Mouse (Mus musculus) testis, adult 2 months (tissue): ENCODE measurements around the gene Rgs6. TPM values are rescaled to one million over a fixed set of nuclear protein-coding genes. Genes with fewer than 3 reads are reported as not detected.

ENCODE experiments used
- H3K27ac ChIP-seq: fragments of 200-500 bp; 2 replicates; pipeline ENCODE4 v1.5.1; 2012; ENCODE audit warnings: low read depth, low read length; ENCODE audit not compliant: control insufficient read depth, insufficient read depth
- H3K27me3 ChIP-seq: fragments of 200-500 bp; 2 replicates; pipeline ENCODE4 v1.6.1; 2012; ENCODE audit warnings: mild to moderate bottlenecking, low read length, moderate library complexity; ENCODE audit not compliant: control insufficient read depth, insufficient read depth
- H3K36me3 ChIP-seq: fragments of 200-500 bp; 2 replicates; pipeline ENCODE4 v1.6.1; 2012; ENCODE audit warnings: mild to moderate bottlenecking, low read length; ENCODE audit not compliant: control insufficient read depth, insufficient read depth
- H3K4me1 ChIP-seq: fragments of 200-500 bp; 2 replicates; pipeline ENCODE4 v1.6.1; 2012; ENCODE audit warnings: low read length; ENCODE audit not compliant: control insufficient read depth, insufficient read depth
- H3K4me3 ChIP-seq: fragments of 200-500 bp; 2 replicates; pipeline ENCODE4 v1.5.1; 2012; ENCODE audit warnings: low read depth, mild to moderate bottlenecking, low read length, moderate library complexity, mixed read lengths; ENCODE audit not compliant: control insufficient read depth
- CTCF ChIP-seq: fragments of 200-500 bp; IDR thresholded peaks from 2 replicates; pipeline ENCODE4 v1.5.1; 2012; ENCODE audit warnings: low read depth, mild to moderate bottlenecking, inconsistent platforms, low read length, moderate library complexity; ENCODE audit not compliant: control insufficient read depth, insufficient read depth, insufficient replicate concordance
- POLR2A ChIP-seq: fragments of 200-500 bp; IDR thresholded peaks from 2 replicates; pipeline ENCODE4 v1.6.1; 2012; ENCODE audit warnings: low read depth, mild to moderate bottlenecking, inconsistent platforms, low read length, moderate library complexity; ENCODE audit not compliant: control insufficient read depth
- polyA plus RNA-seq: library from polyadenylated mRNA; depleted of rRNA; stranded (reverse); fragments of >200 nt; gene quantifications from 2 replicates; pipeline ENCODE4 v1.2.3, GENCODE M21; 2012

The Rgs6 gene
- polyA plus RNA-seq, 1 experiment = 0.75 TPM

DNA sequence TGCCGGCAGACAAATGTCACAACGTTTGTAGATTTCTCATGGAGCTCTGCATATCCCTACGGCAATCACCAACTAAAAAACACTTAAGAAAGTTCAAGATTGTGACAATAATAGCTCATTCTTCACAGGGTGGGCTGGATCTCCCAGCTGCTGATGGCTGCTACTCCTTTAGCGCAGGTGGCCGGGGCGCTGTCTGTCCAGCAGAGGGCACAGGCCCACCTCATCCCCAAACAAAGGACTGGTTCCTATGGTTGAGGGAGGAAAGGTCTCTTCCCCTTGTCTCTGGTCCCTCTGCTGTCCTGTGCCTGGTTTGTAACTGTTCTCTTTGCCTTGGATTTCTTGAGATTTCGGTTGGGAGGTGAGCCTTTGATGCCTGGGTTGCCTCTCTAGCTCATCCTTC is 1.5 kb upstream of the Rgs6 start:
- Histone ChIP-seq H3K27me3 (no peaks in the 10 kb centered on the region), H3K4me3 (no peak overlapping the region), H3K4me1 (no peaks in the 10 kb centered on the region), H3K36me3 (no peaks in the 10 kb centered on the region), H3K27ac (no peak overlapping the region)
- no peak for TF ChIP-seq CTCF
- no peak for TF ChIP-seq POLR2A

GRCm38 (mm10) chr12:82587348-82587895 is 670 bp upstream of the Rgs6 start:
- Histone ChIP-seq H3K4me3 (no peak overlapping the region), H3K27me3 (no peaks in the 10 kb centered on the region), H3K4me1 (no peaks in the 10 kb centered on the region), H3K36me3 (no peaks in the 10 kb centered on the region), H3K27ac (no peak overlapping the region)
- TF ChIP-seq CTCF = no peak
- TF ChIP-seq POLR2A = no peak

GRCm38 (mm10) chr12:82588846-82589630 is 946 bp downstream of the Rgs6 start:
- Histone ChIP-seq H3K27ac (no peak overlapping the region), H3K27me3 (no peaks in the 10 kb centered on the region), H3K4me1 (no peaks in the 10 kb centered on the region), H3K36me3 (no peaks in the 10 kb centered on the region), H3K4me3 (no peak overlapping the region)
- TF ChIP-seq CTCF = no peak
- TF ChIP-seq POLR2A = no peak

DNA sequence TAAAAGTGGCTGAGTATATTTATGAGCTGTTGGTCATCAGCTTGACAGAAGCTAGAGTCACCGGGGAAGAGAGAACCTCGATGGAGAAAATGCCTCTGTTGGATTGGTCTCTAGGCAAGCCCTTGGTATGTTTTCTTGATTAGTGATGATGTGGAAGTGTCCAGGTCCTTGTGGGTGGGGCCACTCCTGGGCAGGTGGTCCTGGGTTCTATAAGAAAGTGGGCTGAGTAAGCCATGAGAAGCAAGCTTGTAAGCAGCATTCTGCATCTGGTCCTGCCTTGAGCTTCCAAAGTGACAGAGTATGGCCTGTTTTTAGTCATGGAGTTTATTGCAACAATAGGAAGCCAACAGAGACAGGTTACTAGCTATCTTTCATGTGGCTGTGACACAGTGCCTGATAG is 10.9 kb downstream of the Rgs6 start:
- TF ChIP-seq CTCF (no peak), POLR2A (no peak)
- no peaks in the 10 kb centered on the region for H3K4me1 ChIP-seq
- H3K4me3 ChIP-seq = no peak overlapping the region
- H3K27ac ChIP-seq = no peak overlapping the region
- H3K27me3 ChIP-seq = no peaks in the 10 kb centered on the region
- H3K36me3 ChIP-seq = no peaks in the 10 kb centered on the region

GRCm38 (mm10) chr12:82600406-82600805 is 12.3 kb downstream of the Rgs6 start:
- H3K27ac ChIP-seq = no peak overlapping the region
- H3K4me1 ChIP-seq = no peaks in the 10 kb centered on the region
- H3K4me3 ChIP-seq = no peak overlapping the region
- no peaks in the 10 kb centered on the region for H3K27me3 ChIP-seq
- H3K36me3 ChIP-seq = no peaks in the 10 kb centered on the region
- TF ChIP-seq POLR2A (no peak), CTCF (no peak)

GRCm38 (mm10) chr12:82602823-82603222 is 14.7 kb downstream of the Rgs6 start:
- Histone ChIP-seq H3K4me1 (no peaks in the 10 kb centered on the region), H3K36me3 (no peaks in the 10 kb centered on the region), H3K27ac (no peak overlapping the region), H3K27me3 (no peaks in the 10 kb centered on the region), H3K4me3 (no peak overlapping the region)
- TF ChIP-seq POLR2A (no peak), CTCF (no peak)

- H3K36me3 ChIP-seq = no peaks in the 10 kb centered on the region
- no peak for TF ChIP-seq POLR2A
- no peak for TF ChIP-seq CTCF
- H3K27ac ChIP-seq = no peak overlapping the region
- H3K4me3 ChIP-seq = no peak overlapping the region
- no peaks in the 10 kb centered on the region for H3K4me1 ChIP-seq
- H3K27me3 ChIP-seq = no peaks in the 10 kb centered on the region
Observed at GRCm38 (mm10) chr12:82603308-82603707, 15.2 kb downstream of the Rgs6 start.
